Mouse (Mus musculus): ENCODE results near the gene Gemin2. TPM values are rescaled to one million over a fixed set of nuclear protein-coding genes. Genes with fewer than 3 reads are reported as not detected.
A peak's percentile ranks its signal among the peaks of the same experiment; 100 is the strongest.
"Not testable (repeated sequence)": the region's sequence is repeated elsewhere in the genome, so short reads cannot be mapped to it uniquely, and the experiment has no call there.

Gene Gemin2
- polyA plus RNA-seq, 1 experiment from 2014 or later = 29.4 TPM

GRCm38 (mm10) chr12:59039971-59040844 lies 27.0 kb downstream of the Gemin2 start:
- peak; percentile 92 for ATAC-seq (replicated peaks; ENCODE audit: insufficient number of reproducible peaks, low FRiP score, low TSS enrichment, low read depth)
- Histone ChIP-seq H3K4me2 (ENCODE audit: low read depth, low read length) (no peak overlapping the region), H3K4me1 (ENCODE audit: control insufficient read depth, insufficient read depth, low read length) (no peaks in the 10 kb centered on the region), H3K27ac (replicated peaks; ENCODE audit: low read depth, low read length) (peak overlapping the region; percentile 69), H3K27me3 (ENCODE audit: control insufficient read depth, insufficient read depth, low read length) (no peaks in the 10 kb centered on the region), H3K9me3 (replicated peaks; ENCODE audit: control insufficient read depth, low read length) (no peaks in the 10 kb centered on the region), H3K36me3 (replicated peaks; ENCODE audit: control insufficient read depth, insufficient read depth, low read depth, low read length) (peaks cover 2% of the 10 kb centered on the region; the same call in 1 of the 2 replicates), H3K4me3 (ENCODE audit: low read depth, low read length) (no peak overlapping the region), H3K9ac (replicated peaks; ENCODE audit: low read length) (no peak overlapping the region)
- under 1% methylated on average over 23 of the region's 23 CpGs for WGBS
- DNase-seq (ENCODE audit: low spot score) = peak; percentile 83

- WGBS = 17% methylated on average over 7 of the region's 7 CpGs
- ATAC-seq (replicated peaks; ENCODE audit: insufficient number of reproducible peaks, low FRiP score, low TSS enrichment, low read depth) = no peak; the same call in 1 of the 2 replicates
These were observed 27.7 kb downstream of the Gemin2 start for GRCm38 (mm10) chr12:59040851-59041250.

DNA sequence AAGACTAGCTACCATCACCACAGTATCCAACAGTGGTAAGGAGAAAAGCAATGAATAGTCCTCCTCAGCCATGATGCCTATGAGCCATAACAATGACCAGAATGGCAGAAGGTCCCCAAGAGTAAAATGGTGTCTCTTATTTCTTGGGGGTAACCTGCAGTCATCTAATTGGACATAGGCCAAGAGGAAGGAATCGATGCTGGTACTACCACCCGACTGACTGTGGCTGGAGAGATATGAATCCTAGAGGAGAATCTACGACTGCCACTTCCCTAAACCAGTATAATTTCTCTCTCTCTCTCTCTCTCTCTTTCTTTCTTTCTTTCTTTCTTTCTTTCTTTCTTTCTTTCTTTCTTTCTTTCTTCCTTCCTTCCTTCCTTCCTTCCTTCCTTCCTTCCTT lies 39.3 kb downstream of the Gemin2 start:
- no peaks in the 10 kb centered on the region for H3K4me1 ChIP-seq (ENCODE audit: control insufficient read depth, insufficient read depth, low read length)
- ATAC-seq (replicated peaks; ENCODE audit: insufficient number of reproducible peaks, low FRiP score, low TSS enrichment, low read depth) (no peak), DNase-seq (ENCODE audit: low spot score) (no peak)
- H3K27me3 ChIP-seq (ENCODE audit: control insufficient read depth, insufficient read depth, low read length) = no peaks in the 10 kb centered on the region
- H3K9me3 ChIP-seq (replicated peaks; ENCODE audit: control insufficient read depth, low read length) = no peaks in the 10 kb centered on the region
- H3K9ac ChIP-seq (replicated peaks; ENCODE audit: low read length) = no peak overlapping the region
- H3K36me3 ChIP-seq (replicated peaks; ENCODE audit: control insufficient read depth, insufficient read depth, low read depth, low read length) = no peaks in the 10 kb centered on the region; the same call in 1 of the 2 replicates
- 92% methylated on average over 3 of the region's 3 CpGs for WGBS
- H3K27ac ChIP-seq (replicated peaks; ENCODE audit: low read depth, low read length) = no peak overlapping the region
- no peak overlapping the region for H3K4me3 ChIP-seq (ENCODE audit: low read depth, low read length)
- no peak overlapping the region for H3K4me2 ChIP-seq (ENCODE audit: low read depth, low read length)

More at GRCm38 (mm10) chr12:59040851-59041250, 27.7 kb downstream of the Gemin2 start:
- Histone ChIP-seq H3K9me3 (replicated peaks; ENCODE audit: control insufficient read depth, low read length) (no peaks in the 10 kb centered on the region), H3K27me3 (ENCODE audit: control insufficient read depth, insufficient read depth, low read length) (no peaks in the 10 kb centered on the region), H3K4me2 (ENCODE audit: low read depth, low read length) (no peak overlapping the region), H3K9ac (replicated peaks; ENCODE audit: low read length) (no peak overlapping the region), H3K4me3 (ENCODE audit: low read depth, low read length) (no peak overlapping the region), H3K27ac (replicated peaks; ENCODE audit: low read depth, low read length) (no peak overlapping the region), H3K36me3 (replicated peaks; ENCODE audit: control insufficient read depth, insufficient read depth, low read depth, low read length) (peaks cover 2% of the 10 kb centered on the region; the same call in 1 of the 2 replicates), H3K4me1 (ENCODE audit: control insufficient read depth, insufficient read depth, low read length) (no peaks in the 10 kb centered on the region)
- DNase-seq (ENCODE audit: low spot score) = no peak

GRCm38 (mm10) chr12:59053166-59053565 lies 40.0 kb downstream of the Gemin2 start:
- Histone ChIP-seq H3K27ac (replicated peaks; ENCODE audit: low read depth, low read length) (no peak overlapping the region), H3K36me3 (replicated peaks; ENCODE audit: control insufficient read depth, insufficient read depth, low read depth, low read length) (no peaks in the 10 kb centered on the region; the same call in 1 of the 2 replicates), H3K4me3 (ENCODE audit: low read depth, low read length) (no peak overlapping the region), H3K4me2 (ENCODE audit: low read depth, low read length) (no peak overlapping the region), H3K9me3 (replicated peaks; ENCODE audit: control insufficient read depth, low read length) (no peaks in the 10 kb centered on the region), H3K9ac (replicated peaks; ENCODE audit: low read length) (no peak overlapping the region), H3K4me1 (ENCODE audit: control insufficient read depth, insufficient read depth, low read length) (no peaks in the 10 kb centered on the region), H3K27me3 (ENCODE audit: control insufficient read depth, insufficient read depth, low read length) (no peaks in the 10 kb centered on the region)
- WGBS = 93% methylated on average over 5 of the region's 5 CpGs
- DNase-seq (ENCODE audit: low spot score) (no peak), ATAC-seq (replicated peaks; ENCODE audit: insufficient number of reproducible peaks, low FRiP score, low TSS enrichment, low read depth) (no peak)

DNA sequence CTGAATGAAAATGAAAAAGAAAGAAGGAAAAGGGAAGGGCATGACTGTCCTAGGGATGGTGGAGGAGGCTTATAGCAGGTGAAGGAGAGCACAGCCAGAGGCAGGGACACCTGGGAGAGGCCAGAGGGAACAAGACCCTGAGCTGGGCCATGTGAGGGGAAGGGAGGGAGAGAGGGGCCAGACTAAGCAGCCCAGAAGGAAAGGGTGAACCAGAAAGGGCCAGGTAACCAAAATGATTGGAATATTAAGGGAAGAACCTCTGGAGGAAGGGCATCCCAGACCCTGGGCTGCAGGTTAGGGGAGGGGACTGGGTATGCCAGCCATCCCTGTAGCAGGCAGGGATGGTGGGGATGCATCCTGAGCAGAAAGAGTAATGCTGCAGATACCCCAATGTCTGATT lies 40.8 kb downstream of the Gemin2 start:
- Histone ChIP-seq H3K9me3 (replicated peaks; ENCODE audit: control insufficient read depth, low read length) (no peaks in the 10 kb centered on the region), H3K4me2 (ENCODE audit: low read depth, low read length) (no peak overlapping the region), H3K4me3 (ENCODE audit: low read depth, low read length) (no peak overlapping the region), H3K27ac (replicated peaks; ENCODE audit: low read depth, low read length) (no peak overlapping the region), H3K36me3 (replicated peaks; ENCODE audit: control insufficient read depth, insufficient read depth, low read depth, low read length) (no peaks in the 10 kb centered on the region; the same call in 1 of the 2 replicates), H3K4me1 (ENCODE audit: control insufficient read depth, insufficient read depth, low read length) (no peaks in the 10 kb centered on the region), H3K27me3 (ENCODE audit: control insufficient read depth, insufficient read depth, low read length) (no peaks in the 10 kb centered on the region), H3K9ac (replicated peaks; ENCODE audit: low read length) (no peak overlapping the region)
- DNase-seq (ENCODE audit: low spot score) = no peak
- no peak for ATAC-seq (replicated peaks; ENCODE audit: insufficient number of reproducible peaks, low FRiP score, low TSS enrichment, low read depth)

DNA sequence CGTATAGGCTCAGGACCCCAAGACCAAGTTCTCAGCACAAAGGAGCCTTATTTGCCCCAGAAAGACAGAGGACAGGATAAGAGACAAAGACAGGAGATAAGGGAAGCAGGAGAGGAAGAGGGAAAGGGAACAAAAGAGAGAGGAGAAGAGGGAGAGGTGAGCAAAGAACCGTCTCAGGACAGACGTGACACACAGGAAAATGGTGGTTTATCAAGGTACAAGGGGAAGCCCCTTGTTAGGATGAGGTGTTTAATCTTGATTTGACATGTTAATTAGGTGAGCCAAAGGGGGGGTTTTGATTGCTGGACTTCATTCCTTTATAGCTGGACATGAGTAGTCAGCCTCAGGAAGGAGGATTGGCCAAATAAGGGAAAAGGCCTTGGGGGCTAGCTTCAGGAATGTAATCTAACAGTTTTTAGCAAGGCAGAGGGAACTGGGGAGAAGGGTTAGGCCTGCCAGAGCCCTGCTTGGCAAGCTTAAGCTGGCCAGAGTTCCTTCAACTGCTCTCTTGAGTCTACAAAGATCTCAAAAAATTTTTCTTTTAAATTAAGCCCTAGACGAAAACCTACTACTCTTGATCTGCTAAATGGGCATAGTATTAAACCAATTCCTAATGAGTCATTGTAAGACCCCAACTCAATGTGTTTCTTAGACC lies 42.1 kb downstream of the Gemin2 start:
- DNase-seq (ENCODE audit: low spot score) = no peak
- Histone ChIP-seq H3K4me2 (ENCODE audit: low read depth, low read length) (no peak overlapping the region), H3K27ac (replicated peaks; ENCODE audit: low read depth, low read length) (no peak overlapping the region), H3K27me3 (ENCODE audit: control insufficient read depth, insufficient read depth, low read length) (no peaks in the 10 kb centered on the region), H3K36me3 (replicated peaks; ENCODE audit: control insufficient read depth, insufficient read depth, low read depth, low read length) (no peaks in the 10 kb centered on the region; the same call in 1 of the 2 replicates), H3K4me1 (ENCODE audit: control insufficient read depth, insufficient read depth, low read length) (no peaks in the 10 kb centered on the region), H3K4me3 (ENCODE audit: low read depth, low read length) (no peak overlapping the region), H3K9ac (replicated peaks; ENCODE audit: low read length) (no peak overlapping the region), H3K9me3 (replicated peaks; ENCODE audit: control insufficient read depth, low read length) (no peaks in the 10 kb centered on the region)
- ATAC-seq (replicated peaks; ENCODE audit: insufficient number of reproducible peaks, low FRiP score, low TSS enrichment, low read depth) = no peak
- 89% methylated on average over 4 of the region's 4 CpGs for WGBS

DNA sequence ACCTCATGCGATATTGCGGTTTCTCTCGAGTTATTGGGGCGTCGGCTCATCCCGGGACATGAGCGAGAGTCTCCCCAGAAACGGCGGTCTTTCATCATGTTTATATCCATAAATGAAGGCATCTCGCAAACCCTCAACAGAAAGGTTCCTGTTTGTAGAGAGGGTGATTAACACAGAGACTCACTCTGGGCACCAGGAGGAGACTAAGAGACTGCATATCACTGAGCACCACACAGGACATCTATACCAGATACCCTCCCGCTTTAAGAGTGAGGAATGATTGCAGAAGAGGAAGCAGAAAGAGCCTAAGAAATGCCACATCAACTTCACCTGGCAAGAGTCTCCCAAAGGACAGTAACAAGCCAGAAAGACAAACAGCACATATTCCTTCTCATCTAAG lies 43.0 kb downstream of the Gemin2 start:
- DNase-seq (ENCODE audit: low spot score) = no peak
- H3K36me3 ChIP-seq (replicated peaks; ENCODE audit: control insufficient read depth, insufficient read depth, low read depth, low read length) = no peaks in the 10 kb centered on the region; the same call in 1 of the 2 replicates
- ATAC-seq (replicated peaks; ENCODE audit: insufficient number of reproducible peaks, low FRiP score, low TSS enrichment, low read depth) = no peak

DNA sequence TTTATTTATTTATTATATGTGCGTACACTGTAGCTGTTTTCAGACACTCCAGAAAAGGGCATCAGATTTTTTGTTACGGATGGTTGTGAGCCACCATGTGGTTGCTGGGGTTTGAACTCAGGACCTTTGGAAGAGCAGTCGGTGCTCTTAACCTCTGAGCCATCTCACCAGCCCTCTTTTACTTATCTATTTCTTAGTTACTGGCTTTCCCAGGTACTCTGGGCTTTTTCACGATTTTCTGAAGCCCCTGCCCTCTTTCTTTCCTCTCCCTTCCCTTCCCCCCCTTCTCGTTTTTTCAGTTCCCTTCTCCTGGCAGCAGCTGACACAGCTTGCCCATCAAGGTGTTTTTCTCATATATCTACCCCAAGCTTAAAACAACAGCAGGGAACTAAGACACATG lies 45.0 kb downstream of the Gemin2 start:
- not testable (repeated sequence) for H3K4me2 ChIP-seq (ENCODE audit: low read depth, low read length)
- 78% methylated on average over 5 of the region's 5 CpGs for WGBS

More for the DNA sequence above, 43.0 kb downstream of the Gemin2 start:
- no peak overlapping the region for H3K4me3 ChIP-seq (ENCODE audit: low read depth, low read length)
- H3K4me2 ChIP-seq (ENCODE audit: low read depth, low read length) = no peak overlapping the region
- WGBS = 98% methylated on average over 11 of the region's 11 CpGs
- no peak overlapping the region for H3K27ac ChIP-seq (replicated peaks; ENCODE audit: low read depth, low read length)
- H3K4me1 ChIP-seq (ENCODE audit: control insufficient read depth, insufficient read depth, low read length) = no peaks in the 10 kb centered on the region
- H3K27me3 ChIP-seq (ENCODE audit: control insufficient read depth, insufficient read depth, low read length) = no peaks in the 10 kb centered on the region
- no peak overlapping the region for H3K9ac ChIP-seq (replicated peaks; ENCODE audit: low read length)
- H3K9me3 ChIP-seq (replicated peaks; ENCODE audit: control insufficient read depth, low read length) = no peaks in the 10 kb centered on the region

More for the DNA sequence above, 45.0 kb downstream of the Gemin2 start:
- H3K4me3 ChIP-seq (ENCODE audit: low read depth, low read length); H3K9me3 ChIP-seq (replicated peaks; ENCODE audit: control insufficient read depth, low read length); H3K4me1 ChIP-seq (ENCODE audit: control insufficient read depth, insufficient read depth, low read length); ATAC-seq (replicated peaks; ENCODE audit: insufficient number of reproducible peaks, low FRiP score, low TSS enrichment, low read depth); H3K9ac ChIP-seq (replicated peaks; ENCODE audit: low read length); H3K27me3 ChIP-seq (ENCODE audit: control insufficient read depth, insufficient read depth, low read length); H3K36me3 ChIP-seq (replicated peaks; ENCODE audit: control insufficient read depth, insufficient read depth, low read depth, low read length); DNase-seq (ENCODE audit: low spot score); H3K27ac ChIP-seq (replicated peaks; ENCODE audit: low read depth, low read length): not testable (repeated sequence)

All from embryonic facial prominence, embryonic 11.5 days (tissue).